Mouse (Mus musculus) hindbrain, embryonic 13.5 days (tissue): Measurements from ENCODE around the gene Ddx60. TPM values are rescaled to one million over a fixed set of nuclear protein-coding genes. Genes with fewer than 3 reads are reported as not detected.

Experiments
- ATAC-seq: fragments of 200-750 bp; cut with Nextera tagmentation; 2 replicates; pipeline ENCODE4 v1.8.0; 2017; ENCODE audit warnings: moderate TSS enrichment; ENCODE audit not compliant: low FRiP score
- H3K27ac ChIP-seq: fragments of 300-500 bp; sonication (generic); 2 replicates; pipeline ENCODE4 v1.5.1; 2015; ENCODE audit warnings: inconsistent platforms, mild to moderate bottlenecking, moderate library complexity
- H3K27me3 ChIP-seq: fragments of 300-500 bp; sonication (generic); 2 replicates; pipeline ENCODE4 v1.6.1; 2015; ENCODE audit warnings: mild to moderate bottlenecking, inconsistent platforms
- H3K36me3 ChIP-seq: fragments of 300-500 bp; sonication (generic); 2 replicates; pipeline ENCODE4 v1.6.1; 2015; ENCODE audit warnings: mild to moderate bottlenecking, inconsistent platforms
- H3K4me1 ChIP-seq: fragments of 300-500 bp; sonication (generic); replicated peaks from 2 replicates; pipeline ENCODE4 v1.6.1; 2015; ENCODE audit warnings: inconsistent platforms
- H3K4me2 ChIP-seq: fragments of 300-500 bp; sonication (generic); 2 replicates; pipeline ENCODE4 v1.6.1; 2015; ENCODE audit warnings: inconsistent platforms, mild to moderate bottlenecking, moderate library complexity
- H3K4me3 ChIP-seq: fragments of 300-500 bp; sonication (generic); 2 replicates; pipeline ENCODE4 v1.5.1; 2015; ENCODE audit warnings: mild to moderate bottlenecking, inconsistent platforms
- H3K9ac ChIP-seq: fragments of 300-500 bp; sonication (generic); 2 replicates; pipeline ENCODE4 v1.6.1; 2015; ENCODE audit warnings: mild to moderate bottlenecking, inconsistent platforms
- H3K9me3 ChIP-seq: fragments of 300-500 bp; sonication (generic); 2 replicates; pipeline ENCODE4 v1.6.1; 2016; ENCODE audit warnings: inconsistent platforms
- WGBS: fragments of 180-500 bp; shearing (Covaris S2); methylation state at CpG from one replicate; pipeline ENCODE4 v1.1.7; 2015; 5-methylcytosine and 5-hydroxymethylcytosine counted together
- polyA plus RNA-seq: library from polyadenylated mRNA; unstranded; fragments of >200 nt; fragmentation: Nextera tagmentation; extraction: Ambion mirVana; gene quantifications from 2 replicates; pipeline ENCODE4 v1.2.1, GENCODE M21; 2015

Ddx60 gene
- polyA plus RNA-seq, 1 experiment from 2014 or later, result 0.42 TPM

DNA sequence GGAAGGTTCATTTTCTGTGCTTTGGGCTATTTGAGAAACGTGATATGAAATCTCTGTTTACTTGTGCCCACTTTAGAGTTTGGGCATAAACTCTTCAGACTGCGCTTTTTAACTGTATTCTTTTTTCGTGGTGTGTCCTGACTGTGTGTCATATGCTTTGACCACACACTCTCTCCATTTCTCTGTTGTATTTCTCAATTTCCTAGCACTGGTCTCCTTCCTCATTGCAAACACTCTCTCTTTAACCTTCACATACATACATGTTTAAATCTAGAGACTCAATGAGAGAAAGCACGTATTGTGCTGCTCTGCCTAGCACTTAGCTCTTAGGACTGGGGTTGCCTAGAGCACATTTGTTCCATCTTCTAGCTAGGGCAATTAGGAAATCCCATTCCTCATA is 86.3 kb downstream of the Ddx60 start:
- Histone ChIP-seq H3K4me1 (no peaks in the 10 kb centered on the region), H3K9me3 (no peaks in the 10 kb centered on the region), H3K4me3 (no peak overlapping the region), H3K9ac (no peak overlapping the region), H3K27ac (no peak overlapping the region), H3K4me2 (no peak overlapping the region), H3K36me3 (no peaks in the 10 kb centered on the region), H3K27me3 (no peaks in the 10 kb centered on the region)
- no peak for ATAC-seq
- 91% methylated on average over 4 of the region's 4 CpGs for WGBS

DNA sequence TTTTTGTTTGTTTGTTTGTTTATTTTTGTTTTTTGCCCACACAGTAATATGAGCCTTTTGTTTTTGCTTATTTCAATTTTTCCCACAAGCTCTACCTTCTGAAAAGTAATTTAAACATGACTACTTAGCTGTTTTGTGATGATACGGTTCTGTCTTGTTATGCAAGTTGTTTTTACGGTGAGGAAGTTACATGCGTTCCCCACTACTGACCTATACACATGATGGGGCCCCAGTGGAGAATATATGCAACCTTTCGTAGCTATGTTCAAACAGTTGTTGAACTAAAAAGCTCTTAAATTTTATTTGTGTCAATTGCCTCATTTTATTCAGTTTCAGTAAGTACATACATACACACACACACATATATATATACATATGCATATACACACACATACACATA is 86.7 kb downstream of the Ddx60 start:
- Histone ChIP-seq H3K4me3 (no peak overlapping the region), H3K27ac (no peak overlapping the region), H3K27me3 (no peaks in the 10 kb centered on the region), H3K36me3 (no peaks in the 10 kb centered on the region), H3K4me2 (no peak overlapping the region), H3K9me3 (no peaks in the 10 kb centered on the region), H3K9ac (no peak overlapping the region), H3K4me1 (no peaks in the 10 kb centered on the region)
- ATAC-seq, result no peak
- 92% methylated on average over 4 of the region's 4 CpGs for WGBS

DNA sequence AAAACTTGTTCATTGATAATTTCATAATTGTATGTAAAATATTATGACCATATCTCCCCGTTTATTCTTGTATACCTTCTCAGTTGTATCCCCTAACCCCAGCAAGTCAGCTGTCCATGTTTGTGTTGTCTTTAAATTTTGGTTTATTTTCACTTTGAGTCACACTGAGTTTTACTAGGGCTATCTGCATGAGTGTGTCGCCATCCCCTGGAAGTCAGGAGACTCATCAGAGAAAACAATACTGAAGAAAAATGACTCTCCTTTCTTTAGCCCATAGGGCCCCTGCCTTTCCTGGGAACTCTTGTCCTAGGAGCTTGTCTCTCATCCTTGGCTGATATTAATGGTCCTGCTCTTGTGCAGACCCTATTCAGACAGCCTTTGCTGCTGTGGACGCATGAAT is 106.5 kb downstream of the Ddx60 start:
- H3K9me3 ChIP-seq, result no peaks in the 10 kb centered on the region
- 64% methylated on average over 3 of the region's 3 CpGs for WGBS
- H3K4me2 ChIP-seq, result no peak overlapping the region
- H3K4me1 ChIP-seq, result no peaks in the 10 kb centered on the region
- no peak overlapping the region for H3K9ac ChIP-seq
- H3K27ac ChIP-seq, result no peak overlapping the region
- no peak overlapping the region for H3K4me3 ChIP-seq
- no peak for ATAC-seq
- no peaks in the 10 kb centered on the region for H3K27me3 ChIP-seq
- no peaks in the 10 kb centered on the region for H3K36me3 ChIP-seq

DNA sequence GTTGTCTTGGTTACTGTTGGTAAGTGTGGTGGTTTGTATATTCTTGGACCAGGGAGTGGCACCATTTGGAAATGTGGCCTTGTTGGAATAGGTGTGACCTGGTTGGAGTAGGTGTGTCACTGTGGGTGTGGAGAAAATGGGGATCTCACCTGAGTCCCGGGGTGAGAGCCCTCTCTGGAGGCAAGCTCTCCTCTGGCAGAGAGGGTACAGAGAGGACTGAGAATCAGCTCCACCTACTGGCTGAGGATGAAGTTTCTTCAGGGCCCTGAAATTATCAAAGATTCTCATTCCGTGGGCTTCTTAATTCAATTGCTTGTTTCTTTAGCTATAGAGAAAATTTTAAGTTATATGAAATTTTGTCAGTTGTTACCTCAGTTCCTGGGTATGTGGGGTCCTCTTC is 118.9 kb downstream of the Ddx60 start:
- Histone ChIP-seq H3K27me3 (no peaks in the 10 kb centered on the region), H3K36me3 (no peaks in the 10 kb centered on the region), H3K27ac (no peak overlapping the region), H3K4me1 (no peaks in the 10 kb centered on the region), H3K9me3 (no peaks in the 10 kb centered on the region), H3K4me3 (no peak overlapping the region), H3K9ac (no peak overlapping the region), H3K4me2 (no peak overlapping the region)
- 42% methylated on average over 2 of the region's 2 CpGs for WGBS
- ATAC-seq, result no peak

DNA sequence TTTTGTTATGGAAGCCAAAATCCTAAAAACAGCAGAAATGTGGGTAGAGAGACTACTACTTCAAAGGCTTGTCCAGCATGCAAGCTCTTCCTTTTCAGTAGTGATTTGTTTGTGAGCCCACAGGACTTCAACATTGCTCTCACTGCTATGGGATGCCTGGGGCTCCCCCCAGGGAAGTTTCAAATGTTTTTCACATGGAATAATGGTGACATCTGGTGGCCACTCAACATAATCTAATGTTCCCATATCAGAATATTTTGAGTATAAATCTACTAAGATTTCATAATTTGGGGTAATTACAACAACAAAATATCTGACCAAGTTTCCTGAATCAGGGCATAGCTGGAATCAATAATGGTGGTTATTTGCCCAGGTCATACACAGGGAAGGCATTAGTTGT is 132.5 kb downstream of the Ddx60 start:
- ATAC-seq, result no peak
- H3K4me1 ChIP-seq, result no peaks in the 10 kb centered on the region
- H3K36me3 ChIP-seq, result no peaks in the 10 kb centered on the region
- H3K9me3 ChIP-seq, result no peaks in the 10 kb centered on the region
- H3K4me2 ChIP-seq, result no peak overlapping the region
- no peak overlapping the region for H3K9ac ChIP-seq
- no peak overlapping the region for H3K4me3 ChIP-seq
- no peaks in the 10 kb centered on the region for H3K27me3 ChIP-seq
- no peak overlapping the region for H3K27ac ChIP-seq

DNA sequence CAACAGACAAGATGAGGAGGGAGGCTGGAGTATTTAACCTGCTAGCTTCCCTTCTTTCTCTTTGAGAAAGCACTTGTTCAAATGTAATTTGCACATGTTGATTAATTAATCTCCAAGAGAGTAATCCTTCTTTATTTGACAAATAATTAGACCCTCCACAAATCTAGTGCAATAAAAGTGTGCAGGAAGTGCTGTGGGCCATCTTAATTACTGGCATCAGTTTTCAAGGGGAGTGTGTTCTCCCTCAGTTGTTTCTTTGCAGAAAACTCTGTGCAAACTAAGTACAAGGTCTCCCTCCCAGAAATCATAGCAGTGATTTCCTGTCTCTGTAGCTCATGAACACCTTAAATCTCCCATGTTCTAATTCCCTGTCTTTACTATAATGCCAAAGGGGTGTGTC is 140.4 kb downstream of the Ddx60 start:
- Histone ChIP-seq H3K4me1 (no peaks in the 10 kb centered on the region), H3K27ac (no peak overlapping the region), H3K9me3 (no peaks in the 10 kb centered on the region), H3K36me3 (no peaks in the 10 kb centered on the region), H3K9ac (no peak overlapping the region), H3K27me3 (no peaks in the 10 kb centered on the region), H3K4me3 (no peak overlapping the region), H3K4me2 (no peak overlapping the region)
- ATAC-seq, result no peak

DNA sequence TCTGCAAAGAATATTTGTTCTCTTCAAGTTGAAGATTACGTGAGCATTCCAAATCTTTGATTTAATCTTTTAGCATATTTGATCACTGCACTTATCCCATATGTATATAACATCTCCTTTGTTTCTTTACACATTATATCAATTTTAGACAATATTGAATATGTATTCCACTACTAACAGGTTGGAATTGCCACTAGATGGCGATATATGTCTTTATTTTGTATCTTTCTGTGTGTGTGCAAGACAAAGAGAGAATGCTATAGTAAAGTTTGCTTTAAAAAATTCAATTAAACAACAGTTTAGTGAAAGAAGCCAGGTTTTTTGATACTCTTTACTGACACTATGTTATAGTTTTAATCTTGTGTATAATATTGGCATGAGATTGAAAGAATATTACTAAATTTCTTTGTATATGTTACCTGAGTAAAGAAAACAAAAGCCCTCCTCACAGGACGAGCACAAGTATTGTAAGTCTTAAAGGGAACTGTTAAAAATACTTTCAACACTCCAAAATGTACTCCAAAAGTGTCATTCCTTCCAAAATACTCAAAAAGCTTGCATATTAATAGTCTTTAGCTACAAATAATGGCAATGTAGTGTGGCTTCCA is 152.4 kb downstream of the Ddx60 start:
- Histone ChIP-seq H3K4me2 (no peak overlapping the region), H3K9me3 (no peaks in the 10 kb centered on the region), H3K4me3 (no peak overlapping the region), H3K36me3 (no peaks in the 10 kb centered on the region), H3K4me1 (no peaks in the 10 kb centered on the region), H3K9ac (no peak overlapping the region), H3K27me3 (no peaks in the 10 kb centered on the region), H3K27ac (no peak overlapping the region)
- WGBS, result 51% methylated on average over 3 of the region's 3 CpGs
- peak; percentile 84 for ATAC-seq

DNA sequence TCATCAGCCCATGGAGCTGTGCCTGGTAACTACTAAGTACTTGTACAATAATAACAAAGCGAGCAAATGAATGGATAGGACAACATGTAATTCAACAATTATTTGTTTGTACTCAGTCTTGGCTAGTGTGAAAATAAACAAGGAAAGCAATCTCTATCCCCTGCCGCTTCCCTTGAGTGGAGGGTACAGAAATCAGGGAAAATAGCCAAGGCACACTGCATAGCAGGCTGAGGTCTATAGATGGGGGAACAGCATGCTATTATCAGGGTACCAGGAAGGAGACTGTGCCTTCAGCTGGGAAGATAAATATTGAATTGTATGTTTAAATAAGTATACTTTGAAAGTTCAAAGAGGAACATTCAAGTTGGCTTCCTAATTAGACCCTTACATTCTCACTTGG is 153.9 kb downstream of the Ddx60 start:
- Histone ChIP-seq H3K36me3 (no peaks in the 10 kb centered on the region), H3K27me3 (no peaks in the 10 kb centered on the region)
- no peak for ATAC-seq

More for the DNA sequence above, 153.9 kb downstream of the Ddx60 start:
- Histone ChIP-seq H3K9me3 (no peaks in the 10 kb centered on the region), H3K4me3 (no peak overlapping the region), H3K4me1 (no peaks in the 10 kb centered on the region), H3K4me2 (no peak overlapping the region), H3K9ac (no peak overlapping the region), H3K27ac (no peak overlapping the region)
- WGBS, result 85% methylated on average over 2 of the region's 2 CpGs

Other genes with a start within 250 kb of the Ddx60 start
- gene Palld, start 25.4 kb upstream of the Ddx60 start, polyA plus RNA-seq, result 24.5 and 25.2 TPM in 2 replicates
- not detected in 2 replicates for gene Anxa10, start 195.1 kb downstream of the Ddx60 start, polyA plus RNA-seq